Mouse (Mus musculus): Measurements from ENCODE around the gene Psmb8. TPM values are rescaled to one million over a fixed set of nuclear protein-coding genes. Genes with fewer than 3 reads are reported as not detected.
"Not testable (repeated sequence)": the region's sequence is repeated elsewhere in the genome, so short reads cannot be mapped to it uniquely, and the experiment has no call there.

Psmb8 gene
- total RNA-seq, 2 experiments from 2014 or later, result 1.3 to 1.9 TPM

DNA sequence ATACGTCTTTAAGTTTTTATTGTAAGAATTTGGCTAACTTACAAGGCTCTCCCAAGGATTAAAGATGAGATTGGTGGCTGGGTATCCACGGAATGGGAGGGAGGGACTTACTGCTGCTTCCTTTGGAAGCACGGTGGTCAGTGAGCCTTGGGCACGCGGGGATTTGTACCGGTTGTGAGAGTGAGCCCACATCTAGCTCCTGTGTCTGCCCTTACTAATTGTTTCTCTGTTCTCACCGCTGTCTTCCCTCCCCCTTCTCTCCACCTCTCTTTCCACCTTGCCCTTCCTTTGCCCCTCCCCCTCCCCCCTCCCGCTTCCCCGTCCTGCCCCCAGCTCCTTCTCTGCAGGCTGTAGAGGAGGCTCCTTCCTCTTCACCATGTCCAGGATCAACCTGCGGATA, 10.9 kb downstream of the Psmb8 start:
- DNase-seq, result no peak
- intact Hi-C loops (cut with DNase I), result no loop called here

- intact Hi-C loops (cut with DNase I), result no loop called here
- DNase-seq, result no peak
Measured at GRCm38 (mm10) chr17:34209680-34210079, 12.2 kb downstream of the Psmb8 start.

- no peak for DNase-seq
- intact Hi-C loops (cut with DNase I), result no loop called here
Measured at GRCm38 (mm10) chr17:34210599-34210998, 13.1 kb downstream of the Psmb8 start.

DNA sequence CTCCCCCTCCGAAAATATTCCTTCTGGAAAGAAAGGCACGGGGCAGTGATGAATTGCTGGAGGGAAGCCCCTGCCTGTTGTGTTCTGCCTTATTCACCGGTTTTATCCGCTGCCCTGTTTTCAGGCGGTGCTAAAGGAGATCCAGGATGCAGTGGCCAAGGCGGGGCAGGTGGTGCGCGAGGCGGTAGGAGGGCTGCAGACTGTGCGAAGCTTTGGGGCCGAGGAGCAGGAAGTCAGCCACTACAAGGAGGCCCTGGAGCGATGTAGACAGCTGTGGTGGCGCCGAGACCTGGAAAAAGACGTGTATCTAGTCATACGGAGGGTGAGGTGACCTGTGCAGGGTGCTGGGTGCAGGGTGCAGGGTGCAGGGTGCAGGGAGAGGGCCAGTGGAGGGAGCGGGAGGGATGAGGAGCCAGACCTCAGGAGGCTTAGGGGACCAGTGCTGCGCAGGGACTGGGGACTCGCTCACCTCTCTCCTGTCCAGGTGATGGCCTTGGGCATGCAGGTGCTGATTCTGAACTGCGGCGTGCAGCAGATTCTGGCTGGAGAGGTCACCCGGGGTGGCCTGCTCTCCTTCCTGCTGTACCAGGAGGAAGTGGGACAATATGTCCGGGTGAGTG, 14.3 kb downstream of the Psmb8 start:
- no peak for DNase-seq
- intact Hi-C loops (cut with DNase I), result no loop called here

DNA sequence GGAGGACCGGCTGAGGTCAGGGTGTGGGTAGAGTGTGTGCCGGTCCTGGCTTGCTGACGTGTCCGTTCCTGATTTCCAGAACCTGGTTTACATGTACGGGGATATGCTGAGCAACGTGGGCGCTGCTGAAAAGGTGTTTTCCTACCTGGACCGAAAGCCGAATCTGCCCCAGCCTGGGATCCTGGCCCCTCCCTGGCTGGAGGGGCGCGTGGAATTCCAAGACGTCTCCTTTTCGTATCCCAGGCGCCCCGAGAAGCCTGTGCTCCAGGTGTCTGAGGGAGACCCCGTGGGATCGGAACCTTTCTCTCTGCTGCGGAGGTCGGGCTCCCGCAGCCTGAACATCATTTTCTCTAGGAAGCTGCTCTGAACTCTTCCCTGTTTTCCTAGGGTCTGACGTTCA, 16.4 kb downstream of the Psmb8 start:
- intact Hi-C loops (cut with DNase I), result no loop called here

DNA sequence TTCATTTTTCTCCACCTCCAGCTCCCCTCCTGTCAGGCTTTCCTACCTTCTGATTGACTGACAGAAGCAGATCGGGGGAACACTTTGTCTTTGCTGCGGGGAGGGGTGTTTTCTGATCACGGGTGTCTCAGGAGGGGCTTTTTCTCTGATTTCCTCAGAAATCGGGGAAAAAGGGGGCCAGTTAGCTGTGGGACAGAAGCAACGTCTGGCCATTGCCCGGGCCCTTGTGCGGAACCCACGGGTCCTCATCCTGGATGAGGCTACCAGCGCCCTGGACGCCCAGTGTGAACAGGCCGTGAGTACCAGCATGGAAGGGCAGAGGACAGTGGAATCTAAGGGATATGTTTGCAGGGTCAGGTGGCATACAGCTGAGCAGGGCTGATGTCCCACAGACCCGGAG, 17.7 kb downstream of the Psmb8 start:
- no peak for DNase-seq
- intact Hi-C loops (cut with DNase I), result no loop called here

More for the DNA sequence above, 16.4 kb downstream of the Psmb8 start:
- DNase-seq, result no peak

- no peak for DNase-seq
- intact Hi-C loops (cut with DNase I), result no loop called here
Measured at GRCm38 (mm10) chr17:34217216-34217928, 19.9 kb downstream of the Psmb8 start.

DNA sequence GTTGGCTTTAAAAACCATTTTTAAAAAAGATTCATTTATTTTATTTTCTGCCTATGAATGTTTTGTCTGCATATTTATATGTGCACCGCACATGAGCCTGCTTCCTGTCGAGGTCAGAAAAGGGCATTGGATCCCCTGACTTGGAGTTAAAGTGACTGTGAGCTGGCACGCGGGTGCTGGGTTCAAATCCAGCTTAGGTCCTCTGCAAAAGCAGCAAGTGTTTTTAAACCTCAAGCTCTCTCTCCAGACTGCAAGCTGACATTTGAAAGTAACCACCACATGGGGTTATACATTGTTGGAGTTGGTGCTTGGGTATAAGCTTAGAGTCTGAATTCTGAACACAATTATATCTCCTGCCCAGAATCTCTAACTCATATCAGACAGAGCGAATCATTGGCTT, 20.5 kb downstream of the Psmb8 start:
- intact Hi-C loops (cut with DNase I), result no loop called here
- no peak for DNase-seq

DNA sequence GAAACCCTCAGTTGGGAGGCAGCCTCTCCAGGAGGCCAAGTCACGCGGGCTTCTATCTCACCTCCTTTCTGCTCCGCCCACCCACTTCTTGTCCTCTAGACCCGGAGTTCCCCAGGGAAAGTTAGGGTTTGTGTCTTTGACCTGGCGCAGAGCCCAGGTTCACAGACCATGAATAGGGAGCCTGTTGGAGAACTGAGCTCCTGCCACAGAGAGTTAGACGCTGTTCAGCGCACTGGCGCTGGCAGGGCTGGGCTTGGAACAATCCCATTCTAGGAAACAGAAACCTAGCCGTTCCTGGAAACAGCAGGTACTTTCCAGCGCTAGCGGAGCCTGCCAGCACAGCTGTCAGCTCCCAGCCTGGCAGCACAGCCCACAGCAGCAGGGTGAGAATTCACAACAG, 21.2 kb downstream of the Psmb8 start:
- DNase-seq, result peak; percentile 64
- intact Hi-C loops (cut with DNase I), result no loop called here

DNA sequence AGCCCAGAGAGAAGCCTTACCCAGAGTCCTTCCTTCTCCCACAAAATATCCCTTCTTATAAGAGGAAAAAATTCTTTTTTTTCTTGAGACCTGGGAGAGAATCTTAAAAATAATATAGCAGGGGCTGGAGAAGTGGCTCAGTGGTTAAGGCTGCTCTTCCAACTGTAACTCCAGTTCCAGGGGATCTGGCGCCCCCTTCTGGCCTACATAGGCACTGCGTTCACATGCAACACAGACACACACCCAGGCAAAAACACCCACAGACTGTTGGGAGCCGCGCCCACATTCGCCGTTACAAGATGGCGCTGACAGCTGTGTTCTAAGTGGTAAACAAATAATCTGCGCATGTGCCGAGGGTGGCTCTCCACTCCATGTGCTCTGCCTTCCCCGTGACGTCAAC, 21.6 kb downstream of the Psmb8 start:
- intact Hi-C loops (cut with DNase I), result not testable (repeated sequence)
- DNase-seq, result peak; percentile 66

GRCm38 (mm10) chr17:34219801-34220200, 22.3 kb downstream of the Psmb8 start:
- DNase-seq; intact Hi-C loops (cut with DNase I): not testable (repeated sequence)

DNA sequence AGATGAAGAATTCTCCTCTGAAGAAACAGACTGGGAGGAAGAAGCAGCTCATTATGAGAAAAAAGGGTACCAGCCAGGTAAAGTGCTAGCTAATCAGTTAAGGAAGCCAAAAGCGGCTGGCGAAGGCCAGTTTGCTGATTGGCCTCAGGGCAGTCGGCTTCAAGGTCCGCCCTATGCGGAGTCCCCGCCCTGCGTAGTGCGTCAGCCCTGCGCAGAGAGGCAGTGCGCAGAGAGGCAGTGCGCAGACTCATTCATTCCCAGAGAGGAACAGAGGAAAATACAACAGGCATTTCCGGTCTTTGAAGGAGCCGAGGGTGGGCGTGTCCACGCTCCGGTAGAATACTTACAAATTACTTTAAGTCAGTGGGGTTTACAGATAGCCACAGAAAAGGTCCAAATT, 22.9 kb downstream of the Psmb8 start:
- intact Hi-C loops (cut with DNase I); DNase-seq: not testable (repeated sequence)

DNA sequence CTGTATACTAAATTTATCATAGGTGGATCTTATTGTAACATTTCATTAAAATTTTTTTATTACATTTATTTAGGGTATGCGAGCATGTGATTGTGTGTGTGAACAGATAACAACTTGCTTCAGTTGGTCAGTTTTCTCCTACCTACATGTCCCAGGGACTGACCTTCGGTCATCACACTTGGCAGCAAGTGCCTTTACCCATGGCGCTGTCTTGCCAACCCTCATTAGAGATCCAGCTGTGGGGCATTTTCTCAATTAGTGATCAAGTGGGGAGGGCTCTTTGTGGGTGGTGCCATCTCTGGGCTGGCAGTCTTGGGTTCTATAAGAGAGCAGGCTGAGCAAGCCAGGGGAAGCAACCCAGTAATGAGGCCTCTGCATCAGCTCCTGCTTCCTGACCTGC, 27.3 kb downstream of the Psmb8 start:
- no peak for DNase-seq
- intact Hi-C loops (cut with DNase I), result no loop called here

GRCm38 (mm10) chr17:34225426-34225825, 27.9 kb downstream of the Psmb8 start:
- no peak for DNase-seq
- intact Hi-C loops (cut with DNase I), result no loop called here

GRCm38 (mm10) chr17:34225911-34226310, 28.4 kb downstream of the Psmb8 start:
- intact Hi-C loops (cut with DNase I); DNase-seq: not testable (repeated sequence)

DNA sequence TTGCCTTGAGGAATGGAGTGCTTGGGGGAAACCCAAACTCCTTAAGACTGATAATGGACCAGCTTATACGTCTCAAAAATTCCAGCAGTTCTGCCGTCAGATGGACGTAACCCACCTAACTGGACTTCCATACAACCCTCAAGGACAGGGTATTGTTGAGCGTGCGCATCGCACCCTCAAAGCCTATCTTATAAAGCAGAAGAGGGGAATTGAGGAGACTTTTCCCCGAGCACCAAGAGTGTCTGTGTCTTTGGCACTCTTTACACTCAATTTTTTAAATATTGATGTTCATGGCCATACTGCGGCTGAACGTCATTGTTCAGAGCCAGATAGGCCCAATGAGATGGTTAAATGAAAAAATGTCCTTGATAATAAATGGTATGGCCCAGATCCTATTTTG, 33.5 kb downstream of the Psmb8 start:
- intact Hi-C loops (cut with DNase I); DNase-seq: not testable (repeated sequence)

GRCm38 (mm10) chr17:34232021-34232420, 34.5 kb downstream of the Psmb8 start:
- intact Hi-C loops (cut with DNase I); DNase-seq: not testable (repeated sequence)

- intact Hi-C loops (cut with DNase I), result loop anchor here (5.0 kb wide), 1 partner anchor 63 kb away; no protein-coding TSS in a partner anchor
Measured at GRCm38 (mm10) chr17:34234926-34235325, 37.4 kb downstream of the Psmb8 start.

DNA sequence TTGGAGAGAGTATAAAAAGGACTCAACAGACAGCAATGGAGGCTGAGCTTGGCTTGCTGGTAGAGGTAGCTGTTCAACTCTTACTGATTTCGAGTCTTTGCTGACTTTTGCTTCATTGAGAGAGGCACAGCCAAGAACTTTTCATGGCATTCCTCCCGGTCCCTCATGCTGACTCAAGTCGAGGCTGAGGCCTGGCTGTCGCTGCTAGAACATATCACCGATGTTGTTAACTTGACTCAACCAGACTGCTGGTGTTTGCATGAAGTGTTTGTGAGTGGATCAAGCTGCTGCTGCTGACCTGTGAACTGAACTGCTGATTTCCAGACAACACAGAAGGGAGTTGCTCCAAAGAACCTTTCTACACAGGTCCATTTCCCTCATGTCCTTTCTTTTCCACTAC, 39.2 kb downstream of the Psmb8 start:
- intact Hi-C loops (cut with DNase I), result loop anchor here (5.0 kb wide), 1 partner anchor 64 kb away; no protein-coding TSS in a partner anchor

More at GRCm38 (mm10) chr17:34234926-34235325, 37.4 kb downstream of the Psmb8 start:
- DNase-seq, result peak; percentile 67

DNA sequence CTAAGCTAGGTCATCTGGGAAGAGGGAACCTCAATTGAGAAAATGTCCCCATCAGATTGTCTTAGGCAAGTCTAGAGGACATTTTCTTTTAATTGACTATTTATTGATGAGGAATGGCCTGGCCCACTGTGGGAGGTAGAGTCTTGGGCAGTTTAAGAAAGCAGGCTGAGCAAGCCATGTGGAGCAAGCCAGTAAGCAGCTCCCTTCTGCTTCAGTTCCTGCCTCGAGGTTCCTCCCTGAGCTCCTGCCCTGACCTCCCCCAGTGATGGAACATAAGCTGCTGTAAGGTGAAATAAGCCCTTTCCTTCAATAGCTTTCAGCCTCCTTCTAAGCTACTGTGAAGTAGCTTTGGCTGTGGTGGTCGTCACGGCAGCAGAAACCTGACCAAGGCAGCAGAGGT, 40.2 kb downstream of the Psmb8 start:
- no peak for DNase-seq
- intact Hi-C loops (cut with DNase I), result loop anchor here (5.0 kb wide), 1 partner anchor 65 kb away; no protein-coding TSS in a partner anchor

More for the DNA sequence above, 39.2 kb downstream of the Psmb8 start:
- no peak for DNase-seq

DNA sequence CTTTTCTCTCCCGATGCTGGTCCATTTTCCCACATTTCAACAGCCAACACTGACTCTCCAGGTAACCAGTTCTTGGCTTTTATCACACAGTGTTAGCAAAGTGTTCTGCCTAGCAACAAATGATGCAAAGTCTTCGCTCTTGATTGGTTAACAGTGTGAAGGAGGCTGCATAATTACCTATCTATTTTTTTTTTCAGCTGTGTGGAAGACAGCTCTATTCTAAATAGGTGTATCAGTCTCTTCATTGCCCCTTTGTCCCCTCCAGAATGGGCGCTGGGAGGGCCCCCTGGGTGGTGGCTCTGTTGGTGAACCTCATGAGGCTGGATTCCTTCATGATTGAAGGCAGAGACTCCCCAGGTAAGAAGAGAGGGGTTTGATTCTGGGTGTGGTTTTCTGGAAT, 41.2 kb downstream of the Psmb8 start, which contains the start of gene H2-Ob:
Gene H2-Ob (plus strand): TSS at position 198 of the 400 bp plus-strand sequence.
- no peak for DNase-seq
- intact Hi-C loops (cut with DNase I), result loop anchor here (5.0 kb wide), 1 partner anchor 66 kb away; no protein-coding TSS in a partner anchor

- no peak for DNase-seq
- intact Hi-C loops (cut with DNase I), result loop anchor here (5.0 to 10.0 kb wide), 2 partner anchors 67 to 105 kb away; no protein-coding TSS in a partner anchor
Measured at GRCm38 (mm10) chr17:34239601-34240041, 42.1 kb downstream of the Psmb8 start.

All from left cerebral cortex, postnatal 4 days (tissue).